Mouse (Mus musculus) thymus, adult 2 months (tissue): ENCODE results near the gene Tnn.

Source experiments
- CTCF ChIP-seq: fragments of 200-500 bp; IDR thresholded peaks from 2 replicates; pipeline ENCODE4 v1.5.1; 2012; ENCODE audit warnings: mild to moderate bottlenecking, control low read depth, low read length, moderate library complexity, borderline replicate concordance; ENCODE audit not compliant: control insufficient read depth, poor library complexity, insufficient read depth; ENCODE audit errors: extremely low read depth
- POLR2A ChIP-seq: fragments of 200-500 bp; IDR thresholded peaks from 2 replicates; pipeline ENCODE4 v1.6.1; 2012; ENCODE audit warnings: mild to moderate bottlenecking, low read length, control low read depth, moderate library complexity; ENCODE audit not compliant: control insufficient read depth, poor library complexity, insufficient read depth; ENCODE audit errors: extremely low read depth

GRCm38 (mm10) chr1:160184506-160184905, 31.1 kb upstream of the Tnn start:
- TF ChIP-seq CTCF (no peak), POLR2A (no peak)
